Mouse (Mus musculus) cerebellum, postnatal 25 days (tissue): ENCODE measurements around the gene Tbxa2r.

Experiments used
- DNase-seq, 2 experiments: peaks; one replicate each; pipeline ENCODE4 v3.0.0; 2021; ENCODE audit warnings: mixed read lengths in 2 of 2

The Tbxa2r gene

GRCm38 (mm10) chr10:81375322-81375721 is 46.8 kb downstream of the Tbxa2r start:
- no peak for DNase-seq

- no peak for DNase-seq
Measured at GRCm38 (mm10) chr10:81376561-81377361, 48.2 kb downstream of the Tbxa2r start.

GRCm38 (mm10) chr10:81377362-81377664 is 48.8 kb downstream of the Tbxa2r start:
- DNase-seq = no peak

DNA sequence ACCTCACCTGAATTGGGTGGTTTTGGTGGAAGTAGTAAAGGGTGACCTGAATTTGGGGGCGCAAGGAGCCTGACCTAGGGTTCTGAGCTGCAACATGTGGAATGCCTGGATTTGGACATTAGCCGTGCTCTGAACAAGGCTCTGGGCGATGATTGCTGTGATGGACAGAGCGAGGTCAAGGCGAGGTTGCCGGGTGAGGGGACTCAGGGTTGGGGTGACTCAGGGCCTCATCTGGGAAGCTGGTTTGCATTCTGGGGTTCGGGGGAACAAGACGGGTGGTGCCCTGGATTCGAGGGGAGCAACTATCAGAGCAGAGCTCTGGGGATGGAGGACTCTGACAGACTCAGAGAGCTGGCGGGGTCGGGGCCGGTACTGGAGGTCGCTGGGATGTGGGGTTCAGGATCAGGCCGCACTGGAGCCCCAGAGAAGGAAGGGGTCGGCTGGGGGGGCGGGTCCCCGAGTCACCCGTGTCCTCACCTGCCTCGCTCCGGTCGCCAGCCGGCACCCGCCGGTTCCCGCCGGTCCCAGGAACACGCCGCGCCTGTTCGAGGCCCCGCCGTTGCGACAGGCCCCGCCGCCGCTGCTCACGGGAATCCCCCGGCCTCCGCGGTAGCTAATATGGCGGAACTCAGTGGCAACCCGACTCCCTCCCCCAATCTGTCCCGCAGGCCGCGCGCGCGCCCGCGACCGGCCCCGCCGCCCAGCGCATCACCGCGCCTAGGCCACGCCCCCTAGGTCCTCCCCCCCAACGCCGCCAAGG is 49.4 kb downstream of the Tbxa2r start, which contains the start of gene Fzr1:
TSS of gene Fzr1 (minus strand) at position 724 of the 760 bp plus-strand sequence.
- DNase-seq = no peak

DNA sequence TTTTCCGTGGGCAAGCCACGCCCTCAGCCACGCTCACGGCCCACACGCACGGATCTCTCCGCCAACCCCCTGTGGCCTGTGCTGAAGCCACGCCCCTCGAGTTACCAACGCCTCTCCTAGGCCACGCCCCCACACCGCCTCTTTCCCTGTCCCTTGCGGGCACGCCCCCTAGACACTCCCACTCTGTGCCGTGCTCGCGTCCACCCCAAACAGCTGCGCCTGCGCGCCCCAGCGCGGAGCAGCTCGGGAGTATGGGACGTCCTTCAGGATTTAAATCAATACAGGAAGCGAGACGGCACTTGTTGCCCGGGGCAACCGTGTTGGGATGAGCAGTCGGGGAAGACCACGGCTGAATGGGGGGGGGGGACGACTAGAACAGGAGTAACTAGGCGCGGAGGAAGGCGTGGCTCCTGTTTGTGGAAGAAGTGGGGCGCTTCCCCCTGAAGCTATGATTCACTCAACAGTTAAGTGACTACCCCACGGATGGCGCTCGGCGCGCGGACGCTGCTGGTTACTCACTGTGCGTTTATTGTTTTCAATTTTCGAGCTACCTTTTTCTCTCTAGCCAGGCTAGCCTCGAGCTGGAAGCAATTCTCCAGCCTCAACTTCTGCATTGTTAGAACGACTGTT is 50.1 kb downstream of the Tbxa2r start:
- peak; percentile 100 for DNase-seq

GRCm38 (mm10) chr10:81379183-81379553 is 50.6 kb downstream of the Tbxa2r start:
- no peak for DNase-seq

DNA sequence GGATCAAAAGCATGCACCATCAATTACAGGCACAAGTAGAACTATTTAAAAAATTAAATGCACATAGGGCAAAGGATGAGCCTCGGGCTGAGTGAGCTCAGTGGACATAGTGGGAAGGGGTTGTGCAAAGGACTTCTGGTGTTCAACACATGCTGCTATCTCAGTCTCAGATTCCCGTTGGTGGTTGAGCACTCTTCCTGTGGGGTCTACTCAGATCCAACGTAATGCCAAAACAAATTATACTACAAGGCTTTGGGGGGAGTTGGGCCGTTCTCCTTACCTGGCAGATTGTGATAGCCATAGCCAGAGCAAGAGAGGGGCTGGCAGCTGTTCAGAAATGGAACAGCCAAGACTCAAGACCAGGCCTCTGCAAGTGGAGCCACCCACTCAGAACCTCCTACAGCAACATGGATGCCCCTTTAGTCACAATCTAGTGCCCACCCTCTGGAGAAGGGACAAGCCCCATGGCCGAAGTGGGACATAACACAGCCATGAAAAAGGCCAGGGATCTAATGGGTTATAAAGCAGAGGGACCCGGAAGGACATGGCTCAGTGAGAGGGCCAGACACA is 51.4 kb downstream of the Tbxa2r start:
- no peak for DNase-seq

GRCm38 (mm10) chr10:81382039-81382438 is 53.5 kb downstream of the Tbxa2r start:
- DNase-seq = no peak

DNA sequence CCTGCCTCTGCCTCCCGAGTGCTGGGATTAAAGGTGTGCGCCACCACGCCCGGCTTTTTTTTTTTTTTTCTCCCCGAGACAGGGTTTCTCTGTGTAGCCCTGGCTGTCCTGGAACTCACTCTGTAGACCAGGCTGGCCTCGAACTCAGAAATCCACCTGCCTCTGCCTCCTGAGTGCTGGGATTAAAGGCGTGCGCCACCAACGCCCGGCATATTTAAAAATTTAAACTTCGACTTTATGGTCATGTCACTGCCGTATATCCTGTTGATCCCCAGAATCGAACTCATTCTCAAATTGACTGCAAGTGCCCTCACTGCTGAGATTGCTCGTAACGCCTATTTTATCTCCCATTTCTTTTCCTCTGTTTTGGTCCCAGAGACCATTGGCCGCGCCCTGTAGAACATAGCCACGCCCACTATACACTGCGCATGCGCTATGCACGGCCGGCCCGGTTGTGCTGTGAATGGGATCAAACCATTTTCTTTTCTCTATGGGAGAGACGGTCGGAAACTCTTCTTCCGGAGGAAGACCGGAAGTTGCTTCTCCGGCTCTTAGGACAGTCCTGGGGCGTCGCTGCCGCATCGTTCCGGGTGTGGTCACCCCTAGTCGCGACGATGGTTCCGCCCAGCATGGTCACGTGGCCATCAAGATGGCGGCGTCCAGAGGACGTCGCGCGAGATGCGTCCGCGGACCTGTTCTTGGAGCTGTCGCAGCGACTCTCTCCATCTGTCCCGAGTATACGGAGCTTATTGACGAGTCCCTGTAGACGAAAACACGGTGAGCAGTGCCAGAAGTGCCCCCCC is 55.5 kb downstream of the Tbxa2r start, which contains the start of the genes Dohh and Gm48551:
TSS of gene Dohh (plus strand) at position 627 of the 803 bp plus-strand sequence.
TSS of gene Gm48551 (plus strand) at position 665 of the 803 bp plus-strand sequence.
- peak; percentile 98 to 100 for DNase-seq

GRCm38 (mm10) chr10:81384605-81384982 is 56.1 kb downstream of the Tbxa2r start:
- DNase-seq = no peak
